Mouse (Mus musculus): ENCODE data around the gene Neurog2. TPM values are rescaled to one million over a fixed set of nuclear protein-coding genes. Genes with fewer than 3 reads are reported as not detected.

The Neurog2 gene
- total RNA-seq (2012; rRNA removed) = 0.18 TPM in 1 of 2 replicates, not detected in the other

DNA sequence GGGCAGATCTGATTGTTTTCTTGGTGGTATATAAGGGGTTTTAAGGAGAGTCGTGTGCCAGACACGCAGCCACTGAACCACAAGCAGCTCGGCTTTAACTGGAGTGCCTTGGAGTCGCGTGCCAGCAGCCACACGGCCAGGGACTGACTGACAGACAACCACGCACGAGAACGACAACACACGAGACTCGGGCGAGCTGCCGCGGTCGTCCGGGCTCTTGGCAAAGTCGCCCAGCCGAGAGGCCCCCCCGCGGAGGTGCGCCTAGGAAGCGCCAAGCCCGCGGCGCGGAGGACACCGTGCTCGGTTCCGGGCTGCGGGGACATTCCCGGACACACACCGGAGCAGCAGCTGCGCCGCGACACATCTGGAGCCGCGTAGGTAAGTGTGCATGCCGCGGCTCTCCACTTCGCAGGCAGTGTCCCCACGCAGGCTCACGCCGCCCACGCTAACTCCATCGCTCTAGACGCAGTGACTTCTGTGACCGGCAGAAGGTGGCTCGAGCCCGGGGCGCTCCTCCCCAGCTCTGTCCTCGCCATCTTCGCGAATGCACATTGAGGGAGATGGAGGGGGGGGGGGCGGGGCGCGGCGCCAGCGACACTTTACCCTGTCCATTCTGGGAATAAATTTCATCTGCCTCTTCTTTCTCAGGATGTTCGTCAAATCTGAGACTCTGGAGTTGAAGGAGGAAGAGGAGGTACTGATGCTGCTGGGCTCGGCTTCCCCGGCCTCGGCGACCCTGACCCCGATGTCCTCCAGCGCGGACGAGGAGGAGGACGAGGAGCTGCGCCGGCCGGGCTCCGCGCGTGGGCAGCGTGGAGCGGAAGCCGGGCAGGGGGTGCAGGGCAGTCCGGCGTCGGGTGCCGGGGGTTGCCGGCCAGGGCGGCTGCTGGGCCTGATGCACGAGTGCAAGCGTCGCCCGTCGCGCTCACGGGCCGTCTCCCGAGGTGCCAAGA lies at the start of gene Neurog2:
Neurog2 (plus strand) TSS at position 56 of the 953 bp plus-strand sequence.
- peaks cover 0 to 2% of the 10 kb centered on the region in 2 experiments; a peak in 2 of 4 replicates for H3K4me1 ChIP-seq (ENCODE audit: control insufficient read depth in 2 of 2, insufficient read depth in 2 of 2, low read length in 2 of 2, poor library complexity in 1 of 2)
- in situ Hi-C loops (cut with MboI; ENCODE audit: low sequenced_read_pairs in 2 of 2, unreplicated experiment in 2 of 2) = loop anchor here (5.0 to 25.0 kb wide), 3 partner anchors 129 to 1589 kb away; no protein-coding TSS in a partner anchor
- H3K9ac ChIP-seq (ENCODE audit: insufficient read depth, low read depth, low read length, poor library complexity, severe bottlenecking) = no peak within 1 kb of the TSS
- peak within 1 kb of the TSS; percentile 38 to 68 for H3K4me3 ChIP-seq (ENCODE audit: insufficient read depth in 1 of 2, low read depth in 1 of 2, low read length in 2 of 2, poor library complexity in 1 of 2, severe bottlenecking in 1 of 2)
- TF ChIP-seq ZC3H11A (IDR thresholded peaks at IDR 0.05; ENCODE audit: borderline replicate concordance, low read depth, low read length) = no peak
- TF ChIP-seq ZNF384 (IDR thresholded peaks at IDR 0.05; ENCODE audit: low read depth, low read length) = no peak
- TF ChIP-seq HCFC1 (IDR thresholded peaks at IDR 0.05; ENCODE audit: borderline replicate concordance, insufficient read depth, low read length) = no peak
- no peak for TF ChIP-seq MAFK (IDR thresholded peaks at IDR 0.05; ENCODE audit: insufficient read depth, low read depth, low read length)
- no peak for TF ChIP-seq CHD2 (IDR thresholded peaks at IDR 0.05; ENCODE audit: low read depth, low read length)
- no peak for DNase-seq (ENCODE audit: low read depth, low spot score)
- H3K27ac ChIP-seq (ENCODE audit: insufficient read depth, low read depth, low read length, poor library complexity, severe bottlenecking) = no peak within 1 kb of the TSS
- no peaks in the 10 kb centered on the region for H3K9me3 ChIP-seq (ENCODE audit: control insufficient read depth, insufficient read depth, low read depth, low read length)
- H3K36me3 ChIP-seq (ENCODE audit: control insufficient read depth, insufficient read depth, low read length, poor library complexity, severe bottlenecking) = no peaks in the 10 kb centered on the region

DNA sequence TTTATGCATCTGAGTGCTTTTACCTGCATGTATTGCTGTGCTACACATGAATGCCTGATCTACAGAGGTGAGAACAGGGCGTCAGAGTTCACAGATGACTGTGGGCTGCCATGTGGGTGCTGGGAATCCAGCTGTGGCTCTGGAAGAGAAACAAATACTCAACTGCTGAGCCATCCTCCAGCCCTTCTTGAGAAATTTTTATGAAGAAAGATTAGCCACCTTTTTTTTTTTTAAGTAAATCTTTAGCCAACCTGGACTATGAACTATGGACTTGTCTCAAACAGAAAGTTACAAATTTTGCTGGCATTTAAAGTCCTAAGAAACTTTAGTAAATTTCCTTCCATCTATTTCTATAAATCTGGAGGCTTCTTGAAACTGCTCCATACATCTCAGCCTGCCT lies 35.8 kb upstream of the Neurog2 start:
- Histone ChIP-seq H3K9me3 (ENCODE audit: control insufficient read depth, insufficient read depth, low read depth, low read length) (no peaks in the 10 kb centered on the region), H3K36me3 (ENCODE audit: control insufficient read depth, insufficient read depth, low read length, poor library complexity, severe bottlenecking) (no peaks in the 10 kb centered on the region; the same call in 1 of the 2 replicates), H3K27ac (ENCODE audit: insufficient read depth, low read depth, low read length, poor library complexity, severe bottlenecking) (no peak overlapping the region), H3K4me3 (ENCODE audit: insufficient read depth in 1 of 2, low read depth in 1 of 2, low read length in 2 of 2, poor library complexity in 1 of 2, severe bottlenecking in 1 of 2) (no peak overlapping the region), H3K9ac (ENCODE audit: insufficient read depth, low read depth, low read length, poor library complexity, severe bottlenecking) (no peak overlapping the region), H3K4me1 (ENCODE audit: control insufficient read depth in 2 of 2, insufficient read depth in 2 of 2, low read length in 2 of 2, poor library complexity in 1 of 2) (no peaks in the 10 kb centered on the region)
- no peak for DNase-seq (ENCODE audit: low read depth, low spot score)
- TF ChIP-seq ZC3H11A (IDR thresholded peaks at IDR 0.05; ENCODE audit: borderline replicate concordance, low read depth, low read length) = no peak
- TF ChIP-seq MAFK (IDR thresholded peaks at IDR 0.05; ENCODE audit: insufficient read depth, low read depth, low read length) = no peak
- no peak for TF ChIP-seq ZNF384 (IDR thresholded peaks at IDR 0.05; ENCODE audit: low read depth, low read length)
- TF ChIP-seq CHD2 (IDR thresholded peaks at IDR 0.05; ENCODE audit: low read depth, low read length) = no peak
- TF ChIP-seq HCFC1 (IDR thresholded peaks at IDR 0.05; ENCODE audit: borderline replicate concordance, insufficient read depth, low read length) = no peak
- in situ Hi-C loops (cut with MboI; ENCODE audit: low sequenced_read_pairs in 2 of 2, unreplicated experiment in 2 of 2) = no loop called here

DNA sequence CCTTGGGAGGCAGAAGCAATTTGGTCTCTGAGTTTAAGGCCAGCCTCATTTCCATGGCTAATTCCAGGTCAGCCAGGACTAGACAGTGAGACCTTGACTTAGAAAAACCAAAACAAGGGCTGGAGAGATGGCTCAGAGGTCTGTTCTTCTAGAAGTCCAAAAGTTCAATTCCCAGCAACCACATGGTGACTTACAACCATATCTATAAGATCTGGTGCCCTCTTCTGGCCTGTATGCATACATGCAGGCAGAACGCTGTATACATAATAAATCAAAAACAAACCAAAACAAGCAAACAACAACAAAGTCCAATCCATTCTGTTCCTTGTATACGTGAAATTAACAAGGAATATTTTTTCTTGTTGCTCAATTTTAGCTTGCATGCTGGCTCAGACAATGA lies 24.8 kb upstream of the Neurog2 start:
- Histone ChIP-seq H3K4me1 (ENCODE audit: control insufficient read depth in 2 of 2, insufficient read depth in 2 of 2, low read length in 2 of 2, poor library complexity in 1 of 2) (no peaks in the 10 kb centered on the region), H3K4me3 (ENCODE audit: insufficient read depth in 1 of 2, low read depth in 1 of 2, low read length in 2 of 2, poor library complexity in 1 of 2, severe bottlenecking in 1 of 2) (no peak overlapping the region), H3K9me3 (ENCODE audit: control insufficient read depth, insufficient read depth, low read depth, low read length) (no peaks in the 10 kb centered on the region), H3K27ac (ENCODE audit: insufficient read depth, low read depth, low read length, poor library complexity, severe bottlenecking) (no peak overlapping the region), H3K9ac (ENCODE audit: insufficient read depth, low read depth, low read length, poor library complexity, severe bottlenecking) (no peak overlapping the region), H3K36me3 (ENCODE audit: control insufficient read depth, insufficient read depth, low read length, poor library complexity, severe bottlenecking) (peaks cover 3% of the 10 kb centered on the region)
- in situ Hi-C loops (cut with MboI; ENCODE audit: low sequenced_read_pairs in 2 of 2, unreplicated experiment in 2 of 2) = no loop called here
- no peak for DNase-seq (ENCODE audit: low read depth, low spot score)
- TF ChIP-seq ZC3H11A (IDR thresholded peaks at IDR 0.05; ENCODE audit: borderline replicate concordance, low read depth, low read length) = no peak
- no peak for TF ChIP-seq MAFK (IDR thresholded peaks at IDR 0.05; ENCODE audit: insufficient read depth, low read depth, low read length)
- no peak for TF ChIP-seq HCFC1 (IDR thresholded peaks at IDR 0.05; ENCODE audit: borderline replicate concordance, insufficient read depth, low read length)
- no peak for TF ChIP-seq CHD2 (IDR thresholded peaks at IDR 0.05; ENCODE audit: low read depth, low read length)
- no peak for TF ChIP-seq ZNF384 (IDR thresholded peaks at IDR 0.05; ENCODE audit: low read depth, low read length)

DNA sequence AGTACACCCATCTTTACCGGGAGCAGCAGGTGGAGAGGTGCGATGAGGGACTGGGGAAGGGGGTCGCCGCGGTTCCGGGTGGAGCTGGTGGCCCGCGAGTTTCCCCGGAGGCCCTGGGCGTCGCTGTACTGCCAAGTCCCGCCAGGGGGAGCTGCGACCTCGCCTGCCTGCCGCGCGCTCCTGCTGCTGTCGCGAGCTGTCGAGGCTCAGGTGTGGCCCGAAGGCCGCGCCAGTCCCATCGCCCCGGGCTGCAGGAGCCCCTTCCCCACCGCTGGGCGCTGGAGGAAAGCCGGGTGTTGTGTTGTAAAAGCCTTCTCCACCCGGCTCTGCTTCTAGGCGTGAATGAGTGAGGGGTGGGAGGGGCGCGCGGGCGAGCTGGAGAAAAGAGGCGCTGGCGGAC lies 7.6 kb upstream of the Neurog2 start:
- Histone ChIP-seq H3K36me3 (ENCODE audit: control insufficient read depth, insufficient read depth, low read length, poor library complexity, severe bottlenecking) (no peaks in the 10 kb centered on the region), H3K27ac (ENCODE audit: insufficient read depth, low read depth, low read length, poor library complexity, severe bottlenecking) (no peak overlapping the region), H3K4me3 (ENCODE audit: insufficient read depth in 1 of 2, low read depth in 1 of 2, low read length in 2 of 2, poor library complexity in 1 of 2, severe bottlenecking in 1 of 2) (peak overlapping the region; percentile 23 to 52), H3K4me1 (ENCODE audit: control insufficient read depth in 2 of 2, insufficient read depth in 2 of 2, low read length in 2 of 2, poor library complexity in 1 of 2) (peaks cover 0 to 3% of the 10 kb centered on the region in 2 experiments; a peak in 2 of 4 replicates), H3K9ac (ENCODE audit: insufficient read depth, low read depth, low read length, poor library complexity, severe bottlenecking) (no peak overlapping the region), H3K9me3 (ENCODE audit: control insufficient read depth, insufficient read depth, low read depth, low read length) (no peaks in the 10 kb centered on the region)
- TF ChIP-seq ZNF384 (IDR thresholded peaks at IDR 0.05; ENCODE audit: low read depth, low read length) (0 out of 2 replicates have a peak, but pooled peaks have one; percentile 38), HCFC1 (IDR thresholded peaks at IDR 0.05; ENCODE audit: borderline replicate concordance, insufficient read depth, low read length) (no peak), CHD2 (IDR thresholded peaks at IDR 0.05; ENCODE audit: low read depth, low read length) (no peak), ZC3H11A (IDR thresholded peaks at IDR 0.05; ENCODE audit: borderline replicate concordance, low read depth, low read length) (peak; percentile 55), MAFK (IDR thresholded peaks at IDR 0.05; ENCODE audit: insufficient read depth, low read depth, low read length) (no peak)
- in situ Hi-C loops (cut with MboI; ENCODE audit: low sequenced_read_pairs in 2 of 2, unreplicated experiment in 2 of 2) = loop anchor here in 1 of 2 experiments (5.0 to 25.0 kb wide), 2 partner anchors 137 to 1577 kb away; no protein-coding TSS in a partner anchor
- no peak for DNase-seq (ENCODE audit: low read depth, low spot score)
